Mouse (Mus musculus): ENCODE data around the gene Polh. TPM values are rescaled to one million over a fixed set of nuclear protein-coding genes. Genes with fewer than 3 reads are reported as not detected.

The Polh gene
- polyA plus RNA-seq, 1 experiment = 3.9 TPM

DNA sequence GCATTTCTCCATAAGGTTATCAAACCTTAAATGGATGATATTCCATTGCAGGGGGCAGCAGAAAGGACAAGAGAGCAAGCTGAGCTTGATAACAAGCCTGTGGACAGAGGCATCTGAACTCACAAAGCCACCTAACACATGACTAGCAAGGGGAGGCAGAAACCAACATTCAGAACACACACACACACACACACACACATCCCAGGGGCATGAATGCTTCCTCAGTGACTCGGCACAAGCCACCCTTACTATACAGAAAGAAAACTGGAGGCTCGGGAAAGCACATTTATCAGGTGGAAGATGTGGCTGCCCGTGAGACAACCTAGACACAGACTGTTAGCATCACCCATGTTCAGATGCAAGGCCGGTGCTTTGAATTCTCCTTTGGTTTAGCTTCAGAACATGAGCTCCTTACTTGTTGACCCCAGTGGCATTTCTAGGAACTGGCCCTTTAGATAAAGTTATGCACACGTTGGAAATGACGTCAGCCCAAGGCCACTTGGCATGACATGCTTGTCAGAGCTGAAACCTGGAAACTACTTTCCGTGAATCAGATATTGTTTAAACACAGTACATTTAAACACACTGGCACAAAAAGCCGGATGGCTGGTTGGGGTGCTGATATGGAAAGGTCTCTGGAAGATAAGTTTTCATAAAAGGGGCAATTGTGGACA is 63.7 kb downstream of the Polh start:
- DNase-seq (ENCODE audit: extremely low spot score in 1 of 2, low spot score in 1 of 2) = no peak

DNA sequence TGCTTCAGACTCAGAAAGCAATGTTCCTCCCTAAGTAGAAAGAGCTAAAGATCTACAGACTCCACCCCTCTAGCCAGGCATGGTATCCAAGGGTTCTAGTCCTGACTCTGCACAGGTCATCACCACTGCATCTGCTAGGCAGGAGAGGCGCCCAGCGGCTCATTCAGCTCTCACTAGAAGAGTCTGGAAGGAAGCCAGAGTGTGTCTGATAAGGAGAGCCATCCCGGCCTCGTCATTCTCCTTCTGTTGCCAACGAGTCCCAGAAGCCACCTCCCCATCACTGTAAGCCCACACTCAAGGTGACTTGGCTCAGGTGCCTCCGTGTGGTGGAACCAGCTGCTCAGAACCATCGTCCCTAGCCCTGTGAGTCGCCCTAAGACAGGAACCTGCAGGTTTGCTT is 69.6 kb downstream of the Polh start:
- no peak for DNase-seq (ENCODE audit: extremely low spot score in 1 of 2, low spot score in 1 of 2)

DNA sequence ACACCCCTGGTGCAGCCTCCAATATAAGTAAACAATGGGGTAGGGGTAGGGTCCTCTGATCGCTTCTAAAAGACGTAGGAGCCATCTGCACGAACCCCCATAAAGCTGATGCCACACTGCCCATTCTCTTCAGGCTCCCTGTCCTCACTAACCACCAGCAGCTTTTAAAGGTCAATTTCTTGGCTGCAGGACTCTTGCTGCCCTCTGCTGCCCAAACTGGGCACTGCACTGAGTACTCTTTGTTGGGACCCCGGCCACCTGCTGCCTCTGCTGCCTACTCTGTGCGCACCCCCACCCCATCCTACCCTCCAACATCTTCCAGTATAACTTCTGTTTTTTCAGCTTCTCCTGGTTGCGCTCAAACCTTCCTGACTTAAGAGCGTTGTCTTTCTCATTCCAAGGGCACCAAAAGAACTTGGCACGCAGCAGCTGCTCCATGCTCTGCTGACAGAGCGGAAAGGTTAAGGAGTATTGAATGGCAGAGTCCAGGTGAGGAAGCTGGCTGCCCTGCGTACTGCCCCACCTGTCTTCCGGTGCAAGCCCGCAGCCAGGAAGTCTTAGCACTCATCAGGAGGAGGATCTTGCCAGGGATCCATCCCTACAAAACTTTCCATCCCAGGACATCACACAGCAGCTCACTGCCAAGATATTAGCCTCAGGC is 70.3 kb downstream of the Polh start:
- peak in 1 of 2 experiments; percentile 84 for DNase-seq (ENCODE audit: extremely low spot score in 1 of 2, low spot score in 1 of 2)

DNA sequence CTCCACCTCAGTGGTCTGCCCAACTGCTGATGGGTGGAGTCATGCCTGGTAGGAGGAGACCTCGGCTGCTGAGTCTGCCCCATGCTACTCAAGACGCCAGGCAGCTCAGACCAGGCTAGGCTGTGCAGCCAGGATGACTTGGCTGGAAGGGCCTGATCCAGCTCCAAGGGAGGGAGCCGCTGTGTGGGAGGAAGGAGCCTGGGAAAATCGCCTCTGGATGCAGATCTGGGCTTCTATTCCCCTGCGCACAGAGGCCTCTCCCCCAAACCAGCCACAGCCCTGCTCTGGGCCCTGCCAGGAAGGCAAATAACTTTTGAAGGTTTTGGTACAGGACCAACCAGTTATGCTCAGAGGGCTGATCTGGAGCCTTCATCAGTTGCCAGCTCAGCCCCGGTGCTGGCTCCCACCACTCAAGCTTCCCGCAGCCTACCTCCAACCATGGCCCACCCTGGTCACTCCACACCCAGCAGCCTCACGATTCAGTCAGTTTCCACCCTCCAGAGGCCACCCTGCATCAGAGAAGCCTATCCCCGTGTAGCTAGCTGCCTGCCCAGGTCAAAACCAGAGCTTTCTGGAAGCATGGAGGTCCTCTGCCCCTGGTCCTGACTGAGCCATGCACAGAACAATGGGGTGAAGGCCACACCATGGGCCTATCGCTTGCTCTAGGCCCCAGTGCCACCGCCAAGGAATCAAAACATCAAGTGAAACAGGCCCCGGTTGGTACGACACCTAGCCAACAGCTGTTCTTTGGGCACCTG is 72.5 kb downstream of the Polh start:
- DNase-seq (ENCODE audit: extremely low spot score in 1 of 2, low spot score in 1 of 2) = no peak

DNA sequence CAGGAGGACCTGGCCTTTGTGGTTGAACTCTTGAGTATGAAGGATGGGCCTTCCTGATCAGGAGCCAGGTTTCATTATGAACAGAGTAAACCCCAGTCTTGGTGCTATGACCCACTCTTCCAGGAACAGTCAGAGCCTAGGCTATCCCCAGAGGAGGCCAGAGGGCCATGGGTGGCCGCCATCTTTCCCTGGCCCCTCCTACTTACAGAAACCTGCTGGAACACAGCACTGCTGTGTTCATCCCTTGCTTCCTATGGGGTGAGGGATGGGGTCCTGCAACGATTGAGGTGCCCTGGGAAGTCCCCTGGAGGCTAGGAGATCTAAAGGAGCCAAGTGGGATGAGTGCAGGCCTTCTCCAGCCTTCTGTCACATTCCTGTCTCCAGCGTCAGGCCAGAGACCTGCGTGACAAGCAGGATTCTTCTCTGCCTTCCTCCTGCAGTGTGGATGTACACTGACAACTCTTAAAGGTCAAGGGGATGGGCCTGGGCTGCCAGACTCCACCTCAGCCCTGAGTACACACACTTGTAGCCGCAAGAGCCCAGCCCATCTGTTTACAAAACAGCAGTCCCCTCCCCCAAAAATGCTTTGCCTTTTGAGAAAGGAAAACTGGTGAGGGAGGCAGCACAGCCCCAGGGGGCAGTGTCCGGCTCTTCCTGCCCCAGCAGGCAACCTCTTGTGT is 74.5 kb downstream of the Polh start:
- no peak for DNase-seq (ENCODE audit: extremely low spot score in 1 of 2, low spot score in 1 of 2)

DNA sequence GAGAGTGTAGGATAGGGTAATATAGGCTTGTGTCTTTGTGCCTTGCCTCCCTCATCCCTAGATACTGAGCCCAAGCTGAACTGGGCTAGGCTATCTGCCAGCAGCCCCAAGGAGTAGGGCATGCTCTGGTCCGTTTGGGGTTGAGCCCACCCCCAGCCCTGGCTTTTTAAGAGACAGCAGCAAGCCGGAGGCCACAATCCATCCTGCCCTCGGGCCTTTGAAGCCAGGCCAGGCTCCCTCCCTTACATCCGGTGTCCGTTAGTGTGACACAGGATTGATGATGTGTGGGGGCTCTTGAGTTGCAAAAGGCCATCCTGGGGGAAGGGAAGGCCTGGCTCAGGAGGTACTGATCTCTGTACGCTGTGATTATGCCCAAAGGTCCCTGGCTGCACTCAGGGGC is 75.8 kb downstream of the Polh start:
- no peak for DNase-seq (ENCODE audit: extremely low spot score in 1 of 2, low spot score in 1 of 2)

DNA sequence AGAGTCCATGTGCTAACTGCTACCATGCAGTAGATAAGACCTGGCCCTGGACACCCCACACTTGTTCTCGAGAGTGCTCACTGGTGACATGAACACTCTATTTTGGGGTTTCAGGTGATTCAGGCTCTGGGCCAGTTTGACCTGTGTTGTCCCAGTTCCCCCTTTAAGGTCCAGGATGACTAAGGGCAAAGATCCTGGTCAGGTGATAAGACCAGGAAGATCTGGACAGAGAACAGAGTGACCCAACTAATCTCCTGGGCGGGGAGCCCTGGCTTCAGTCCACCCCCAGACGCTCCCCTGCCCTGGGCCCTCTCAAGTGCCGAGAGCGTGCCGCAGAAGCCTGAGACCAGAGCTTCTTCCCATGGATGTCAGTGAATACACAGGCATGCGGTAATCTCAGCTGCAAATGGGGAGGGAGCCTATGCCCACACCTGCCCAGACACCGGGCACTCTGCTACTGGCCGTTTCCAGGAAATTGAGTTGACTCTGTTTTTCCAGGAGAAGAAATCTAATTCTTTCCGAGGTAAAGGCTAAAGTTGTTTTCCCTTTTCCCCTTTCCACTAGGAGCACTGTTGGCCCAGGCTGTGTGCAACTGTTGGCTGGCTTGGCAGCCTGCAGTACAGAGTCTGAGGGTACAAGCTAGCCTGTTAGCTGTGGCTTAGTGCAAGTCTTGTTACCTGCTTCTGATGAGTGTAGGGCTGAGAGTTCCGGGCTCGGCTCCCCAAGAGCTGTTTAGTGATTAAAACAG is 78.3 kb downstream of the Polh start:
- DNase-seq (ENCODE audit: extremely low spot score in 1 of 2, low spot score in 1 of 2) = no peak

DNA sequence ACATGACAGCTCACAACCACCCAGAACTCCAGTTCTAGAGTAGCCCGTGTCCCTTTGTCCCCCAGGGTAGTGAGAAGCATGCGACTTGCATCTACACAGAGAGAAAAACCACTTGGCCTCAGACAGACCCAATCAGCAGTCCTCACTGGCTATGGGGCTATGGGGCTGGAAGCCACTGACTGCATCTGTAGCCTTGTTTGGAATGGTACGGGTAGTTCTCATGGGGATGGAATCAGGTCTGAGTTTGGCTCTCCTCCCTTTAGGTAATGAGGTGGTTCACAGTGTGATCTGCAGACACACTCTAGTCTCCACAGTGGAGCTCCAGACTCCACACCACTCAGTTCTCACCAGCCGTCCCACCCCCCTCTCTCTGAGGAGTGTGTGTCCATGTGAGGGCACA is 79.2 kb downstream of the Polh start:
- DNase-seq (ENCODE audit: extremely low spot score in 1 of 2, low spot score in 1 of 2) = no peak

DNA sequence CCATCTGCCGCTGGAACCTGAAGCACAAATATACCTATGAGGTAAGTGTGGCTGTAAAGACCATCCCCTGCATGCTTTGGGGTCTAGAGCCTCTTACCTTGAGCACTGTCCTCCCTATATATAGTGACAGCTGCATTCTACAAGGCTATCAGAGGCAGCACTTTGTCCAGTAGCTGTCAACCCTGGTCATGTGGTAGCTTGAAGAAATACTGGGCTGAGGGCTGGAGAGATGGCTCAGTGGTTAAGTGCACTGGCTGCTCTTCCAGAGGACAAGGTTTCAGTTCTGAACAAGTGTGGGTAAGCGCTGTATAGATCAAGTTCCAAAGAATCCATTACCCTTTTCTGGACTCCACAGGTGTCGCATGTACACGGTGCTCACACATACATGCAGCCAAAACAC is 79.7 kb downstream of the Polh start:
- DNase-seq (ENCODE audit: extremely low spot score in 1 of 2, low spot score in 1 of 2) = no peak

Other genes starting within 250 kb of the Polh start
- 145 and 168 TPM in 2 replicates for gene Vegfa, start 170.3 kb downstream of the Polh start, polyA plus RNA-seq (2012; rRNA removed)
- 94.8 and 106 TPM in 2 replicates for gene Mrps18a, start 91.7 kb downstream of the Polh start, polyA plus RNA-seq (2012; rRNA removed)
- 29.9 and 37.9 TPM in 2 replicates for gene Rsph9, start 58.4 kb downstream of the Polh start, polyA plus RNA-seq (2012; rRNA removed)
- gene Mad2l1bp, start 49.1 kb downstream of the Polh start, polyA plus RNA-seq (2012; rRNA removed) = 14.2 and 14.8 TPM in 2 replicates
- gene Gtpbp2, start 41.6 kb downstream of the Polh start, polyA plus RNA-seq (2012; rRNA removed) = 151 and 168 TPM in 2 replicates
- 39.4 and 40.6 TPM in 2 replicates for gene Xpo5, start 137 bp upstream of the Polh start, polyA plus RNA-seq (2012; rRNA removed)
- gene Polr1c, start 45.4 kb upstream of the Polh start, polyA plus RNA-seq (2012; rRNA removed) = 45.3 and 52.7 TPM in 2 replicates
- 72.7 and 78.9 TPM in 2 replicates for gene Yipf3, start 45.4 kb upstream of the Polh start, polyA plus RNA-seq (2012; rRNA removed)
- 62.5 and 63.5 TPM in 2 replicates for gene Lrrc73, start 50.9 kb upstream of the Polh start, polyA plus RNA-seq (2012; rRNA removed)
- gene Tjap1, start 80.4 kb upstream of the Polh start, polyA plus RNA-seq (2012; rRNA removed) = 44.4 and 51.5 TPM in 2 replicates
- 81.5 and 96.0 TPM in 2 replicates for gene Dlk2, start 94.8 kb upstream of the Polh start, polyA plus RNA-seq (2012; rRNA removed)
- gene Abcc10, start 125.7 kb upstream of the Polh start, polyA plus RNA-seq (2012; rRNA removed) = 10.9 and 11.4 TPM in 2 replicates
- gene Zfp318, start 181.1 kb upstream of the Polh start, polyA plus RNA-seq (2012; rRNA removed) = 29.6 and 30.7 TPM in 2 replicates
- gene Crip3, start 226.3 kb upstream of the Polh start, polyA plus RNA-seq (2012; rRNA removed) = 9.1 and 13.8 TPM in 2 replicates
- 0.15 and 0.18 TPM in 2 replicates for gene Slc22a7, start 235.8 kb upstream of the Polh start, polyA plus RNA-seq (2012; rRNA removed)

All from frontal cortex, adult 2 months (tissue).